Mouse (Mus musculus): ENCODE data around the gene Ndc80.
"Not testable (repeated sequence)": the region's sequence is repeated elsewhere in the genome, so short reads cannot be mapped to it uniquely, and the experiment has no call there.

Gene Ndc80

DNA sequence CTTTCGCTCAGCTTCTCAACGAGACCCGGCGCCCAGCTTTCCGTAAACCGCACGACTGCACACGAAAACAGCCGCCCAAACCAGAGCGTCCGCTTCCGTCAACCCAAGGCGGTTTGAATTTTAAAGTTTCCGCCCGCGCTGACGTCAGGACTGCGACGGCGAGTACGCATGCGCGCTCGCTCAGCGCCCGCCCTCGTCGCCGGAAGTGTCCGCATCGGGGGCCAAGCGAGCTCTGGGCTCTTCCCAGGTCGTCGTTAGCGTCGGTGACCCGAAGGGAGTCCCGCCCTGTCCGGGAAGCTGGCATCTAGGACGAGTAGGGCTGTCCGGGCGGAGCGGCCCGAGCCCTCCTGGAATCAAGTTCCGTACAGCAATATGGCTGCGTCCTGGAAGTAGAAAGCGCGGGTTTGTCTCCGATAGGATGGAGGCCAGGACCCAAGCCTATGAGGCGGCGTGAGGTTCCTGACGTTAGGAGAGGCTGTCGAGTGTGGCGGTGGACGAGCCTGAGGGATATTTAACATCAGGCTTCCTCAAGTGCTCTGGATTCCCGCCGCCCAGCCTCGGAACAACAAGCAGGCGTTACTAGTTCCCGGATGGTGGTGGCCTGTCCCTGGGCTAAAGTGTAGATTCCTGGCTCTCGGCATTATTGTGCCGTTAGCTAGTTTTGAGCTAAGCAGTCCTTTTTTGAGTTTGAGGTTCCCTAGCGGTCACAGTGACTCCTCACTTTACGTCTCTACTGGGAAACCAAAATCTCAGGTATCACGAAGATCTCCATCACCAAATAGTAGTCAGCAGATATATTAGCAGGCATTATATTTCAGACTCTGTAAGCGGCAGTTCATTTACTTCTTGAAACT is at the start of gene Ndc80:
Gene Ndc80 (minus strand): TSS at position 147 of the 854 bp plus-strand sequence.
- DNase-seq (ENCODE audit: low read depth, low spot score): peak; percentile 96

DNA sequence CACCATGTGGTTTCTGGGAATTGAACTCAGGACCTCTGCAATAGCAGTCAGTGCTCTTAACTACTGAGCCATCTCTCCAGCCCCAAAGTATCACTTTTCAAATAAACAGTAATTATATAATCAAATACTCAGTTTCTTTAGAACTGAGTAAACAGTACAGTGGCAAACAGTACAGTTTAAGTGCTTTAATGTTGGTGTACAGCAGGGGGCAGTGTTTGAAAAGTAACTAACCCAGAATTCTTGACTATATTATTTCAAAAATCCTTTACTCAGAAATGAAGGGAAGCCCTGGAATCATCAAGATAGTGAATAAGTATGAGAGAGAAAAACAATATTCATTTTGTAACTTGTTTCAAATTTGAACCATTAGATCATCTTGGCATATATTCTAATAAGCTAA is 35.0 kb upstream of the Ndc80 start:
- peak; percentile 30 for DNase-seq (ENCODE audit: low read depth, low spot score)

DNA sequence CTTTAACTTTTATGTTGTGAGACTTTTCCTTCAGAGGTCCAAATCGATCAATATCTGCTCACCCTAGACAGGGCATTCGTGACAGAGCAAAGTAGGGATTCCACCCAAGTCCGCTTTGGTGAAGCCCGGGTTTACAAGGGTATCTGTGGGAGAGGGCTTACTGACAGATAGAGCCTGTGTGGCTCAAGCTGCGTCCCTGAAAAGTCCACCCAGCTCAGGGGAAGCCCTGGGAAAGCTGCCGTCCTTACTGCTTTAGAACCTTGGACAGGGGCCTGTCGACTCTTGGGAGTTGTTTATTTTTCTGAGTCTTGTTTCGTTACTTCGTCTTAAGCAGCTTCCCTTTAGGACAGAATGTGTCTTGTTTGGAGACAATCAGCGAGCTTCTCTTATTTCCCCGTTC is 26.2 kb upstream of the Ndc80 start:
- DNase-seq (ENCODE audit: low read depth, low spot score): peak; percentile 8

DNA sequence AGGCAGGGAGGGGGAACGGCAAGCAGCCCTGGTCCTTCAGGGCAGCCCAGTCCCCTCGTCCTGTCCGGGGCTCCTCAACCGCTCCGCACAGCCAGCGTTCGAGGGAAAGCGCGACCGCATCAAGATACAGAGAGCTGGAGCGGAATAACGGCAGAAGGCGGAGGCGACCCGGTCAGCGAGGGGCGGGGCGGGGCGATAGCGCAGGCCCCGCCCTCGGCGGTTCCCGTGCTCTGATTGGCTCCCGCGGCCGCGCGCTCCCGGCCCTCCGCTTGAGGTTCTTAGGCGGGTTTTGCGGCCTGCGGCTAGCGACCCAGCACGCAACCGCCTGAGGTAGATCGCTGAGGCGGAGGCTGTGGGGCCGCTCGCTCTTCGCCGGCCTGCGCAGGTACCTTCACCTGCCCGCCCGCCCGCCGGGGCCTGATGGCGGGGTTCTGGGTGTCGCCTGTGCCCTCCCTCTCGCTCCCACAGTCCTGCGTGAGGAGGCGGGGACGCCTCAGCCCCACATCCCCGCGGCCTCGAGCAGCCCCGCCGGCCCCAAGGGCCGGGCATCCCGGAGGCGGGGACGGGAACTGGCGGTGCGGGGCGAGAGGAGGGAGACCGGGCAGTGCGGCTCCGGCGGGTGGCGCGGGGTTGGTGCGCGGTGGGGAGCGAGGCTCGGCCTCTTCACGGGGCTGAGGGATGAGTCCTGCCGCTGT is 25.2 kb upstream of the Ndc80 start, which contains the start of gene Spdya:
Gene Spdya (plus strand): TSS at position 305 of the 695 bp plus-strand sequence.
- DNase-seq (ENCODE audit: low read depth, low spot score): peak; percentile 85

DNA sequence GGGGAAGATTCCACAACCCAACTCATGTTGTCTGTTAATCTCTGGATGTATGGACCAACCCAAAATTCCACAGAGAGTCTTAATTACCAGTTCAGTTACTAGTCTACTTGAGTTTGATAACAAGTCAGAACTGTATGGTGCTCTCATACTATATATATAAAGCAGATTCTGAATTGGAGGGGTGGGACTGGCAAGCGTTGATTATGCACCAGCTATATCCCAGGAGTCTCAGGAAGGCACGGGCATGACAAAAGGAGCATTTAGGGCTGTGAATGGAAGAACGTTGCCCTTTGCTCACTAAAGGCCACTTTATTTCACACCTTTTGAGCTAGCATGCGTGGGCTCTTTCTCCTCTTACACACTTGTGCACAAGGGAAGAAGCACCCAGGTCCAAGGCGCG is 24.7 kb upstream of the Ndc80 start:
- no peak for DNase-seq (ENCODE audit: low read depth, low spot score)

DNA sequence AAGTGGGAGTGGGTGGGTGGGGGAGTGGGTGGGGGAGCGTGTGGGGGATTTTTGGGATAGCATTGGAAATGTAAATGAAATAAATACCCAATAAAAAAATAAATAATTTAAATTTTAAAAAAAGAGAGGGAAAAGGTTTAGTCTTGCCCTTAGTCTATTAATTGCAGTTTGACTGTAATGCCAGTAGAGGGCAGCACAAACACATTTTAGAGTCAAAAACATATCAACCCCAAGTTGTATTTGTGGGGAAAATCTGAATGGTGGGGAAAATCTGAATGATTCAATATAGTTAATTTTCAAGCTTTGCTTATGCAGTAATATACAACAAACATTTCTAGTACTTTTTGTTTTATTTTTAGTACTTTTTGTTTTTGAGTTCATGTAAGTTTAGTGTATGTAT is 21.9 kb upstream of the Ndc80 start:
- DNase-seq (ENCODE audit: low read depth, low spot score): peak; percentile 13

DNA sequence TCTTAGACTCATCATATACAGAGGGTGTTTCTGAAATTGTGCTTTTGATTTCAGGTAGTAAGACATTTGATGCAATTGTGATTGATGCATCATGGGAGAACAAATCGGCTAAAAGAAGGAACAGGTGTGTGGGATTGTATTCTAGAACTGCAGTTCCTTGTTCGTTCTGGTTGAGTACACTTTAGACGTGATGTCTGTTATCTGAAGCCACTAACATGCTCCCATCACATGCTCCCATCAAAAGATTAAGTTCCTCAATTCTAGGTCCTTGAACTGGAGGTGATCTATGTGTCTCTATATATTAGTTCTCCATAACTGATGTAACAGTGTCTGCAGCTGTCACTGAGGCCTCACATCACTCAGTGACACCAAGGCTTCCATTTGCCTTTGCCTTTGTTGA is 10.5 kb upstream of the Ndc80 start:
- DNase-seq (ENCODE audit: low read depth, low spot score): no peak

DNA sequence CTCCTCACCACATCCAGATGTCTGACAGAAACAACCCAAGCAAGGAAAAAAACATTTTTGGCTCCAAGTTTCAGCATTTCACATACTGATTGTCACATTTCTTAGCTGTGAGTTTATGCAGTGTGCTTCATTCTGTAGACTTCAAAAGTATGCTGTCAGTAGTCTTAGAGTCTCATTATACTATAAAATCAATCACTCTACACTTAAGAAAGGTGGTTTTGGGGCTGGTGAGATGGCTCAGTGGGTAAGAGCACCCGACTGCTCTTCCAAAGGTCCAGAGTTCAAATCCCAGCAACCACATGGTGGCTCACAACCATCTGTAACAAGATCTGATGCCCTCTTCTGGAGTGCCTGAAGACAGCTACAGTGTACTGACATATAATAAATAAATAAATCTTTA is 8.9 kb upstream of the Ndc80 start:
- DNase-seq (ENCODE audit: low read depth, low spot score): not testable (repeated sequence)

DNA sequence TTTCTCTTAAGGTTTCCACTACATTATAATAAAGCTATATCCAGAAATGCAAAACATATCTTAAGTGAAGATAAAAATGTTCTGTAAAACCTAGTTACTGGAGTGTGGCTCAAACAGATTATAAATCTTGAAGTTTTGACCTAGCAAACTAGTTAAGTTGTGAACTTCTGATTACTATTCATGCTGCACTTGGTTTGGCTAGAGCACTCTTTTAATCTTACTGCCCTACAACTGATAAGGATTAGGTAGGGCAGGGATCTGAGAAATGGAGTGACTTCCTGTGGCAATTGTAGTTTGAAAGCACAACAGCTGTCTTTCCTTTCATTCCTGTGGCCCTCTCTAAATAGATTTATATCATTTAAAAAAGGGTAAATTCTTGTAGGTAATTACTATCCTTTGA is 1.4 kb upstream of the Ndc80 start:
- no peak for DNase-seq (ENCODE audit: low read depth, low spot score)

DNA sequence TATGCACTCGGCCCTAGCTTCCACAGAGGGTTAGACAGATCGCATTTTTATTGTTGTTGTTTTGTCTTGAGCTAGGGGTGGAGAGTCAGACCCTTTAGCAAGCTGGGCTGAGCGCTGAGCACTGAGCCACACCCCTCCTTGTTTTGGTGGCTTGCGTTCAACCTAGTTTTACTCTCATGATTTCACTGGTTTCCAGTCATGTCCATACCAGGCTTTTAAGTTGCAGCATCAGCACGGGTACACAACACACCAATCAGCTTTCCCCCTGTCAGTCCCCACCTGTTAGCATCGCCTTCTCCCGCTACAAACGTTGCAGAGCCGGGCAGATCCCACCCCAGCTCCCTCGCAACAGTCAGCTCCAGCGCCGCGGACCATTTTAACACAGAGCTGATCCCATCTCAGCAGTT is 352 bp downstream of the Ndc80 start:
- no peak for DNase-seq (ENCODE audit: low read depth, low spot score)

DNA sequence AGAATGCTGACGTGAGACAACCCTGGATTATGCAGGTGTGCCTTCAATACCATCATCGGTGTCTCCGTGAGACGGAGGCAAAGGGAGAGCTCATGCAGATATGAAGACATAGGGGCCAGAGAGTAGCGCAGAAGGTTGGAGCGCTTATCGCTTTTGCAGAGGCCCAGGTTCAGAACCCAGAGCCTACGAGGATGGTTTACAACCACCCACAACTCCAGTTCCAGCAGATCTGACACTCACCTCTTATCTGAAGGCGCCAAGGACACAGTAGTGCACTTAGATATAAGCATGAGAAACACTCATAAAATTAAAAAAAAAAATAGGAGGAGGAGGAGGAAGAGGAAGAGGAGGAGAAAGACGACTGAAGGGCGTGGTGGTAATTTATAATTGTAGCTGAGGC is 16.4 kb downstream of the Ndc80 start:
- DNase-seq (ENCODE audit: low read depth, low spot score): no peak

DNA sequence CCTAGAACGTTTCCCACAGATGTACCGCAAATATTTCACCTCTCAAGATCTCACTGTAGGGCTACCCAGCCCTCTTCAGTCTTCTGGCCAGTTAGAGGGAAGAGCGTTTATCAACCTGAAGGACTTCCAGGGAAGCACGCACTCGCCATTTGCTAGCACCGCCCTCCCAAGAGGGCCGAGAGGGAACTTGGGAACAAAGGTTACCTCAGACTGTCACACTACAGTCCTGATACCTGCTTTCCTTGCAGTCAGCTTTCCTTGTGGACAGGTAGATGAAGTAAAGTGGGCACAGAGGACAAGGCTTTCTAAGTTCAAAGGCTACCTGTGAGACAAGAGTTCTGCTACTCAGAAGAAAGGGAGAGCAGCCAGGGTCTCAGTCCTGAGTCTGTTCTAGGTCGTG is 19.8 kb downstream of the Ndc80 start:
- no peak for DNase-seq (ENCODE audit: low read depth, low spot score)

DNA sequence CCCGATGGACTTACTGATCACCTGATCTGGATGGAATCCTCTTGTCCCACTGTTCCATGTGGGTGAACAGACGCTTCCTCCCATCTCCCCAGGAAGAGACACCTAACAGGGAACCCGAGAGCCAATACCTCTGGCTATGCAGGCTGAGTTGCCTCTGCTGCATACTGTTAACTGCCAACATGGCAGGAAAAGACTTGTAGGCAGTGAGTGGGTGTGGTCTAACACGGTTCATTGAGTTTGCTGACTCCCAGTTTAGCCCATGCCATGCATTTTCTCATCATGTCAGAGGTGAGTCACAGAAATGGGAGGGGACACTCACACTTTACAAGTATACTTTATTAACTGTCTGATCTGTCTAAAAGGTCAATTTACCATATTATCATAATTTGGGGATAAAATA is 30.9 kb downstream of the Ndc80 start:
- no peak for DNase-seq (ENCODE audit: low read depth, low spot score)

DNA sequence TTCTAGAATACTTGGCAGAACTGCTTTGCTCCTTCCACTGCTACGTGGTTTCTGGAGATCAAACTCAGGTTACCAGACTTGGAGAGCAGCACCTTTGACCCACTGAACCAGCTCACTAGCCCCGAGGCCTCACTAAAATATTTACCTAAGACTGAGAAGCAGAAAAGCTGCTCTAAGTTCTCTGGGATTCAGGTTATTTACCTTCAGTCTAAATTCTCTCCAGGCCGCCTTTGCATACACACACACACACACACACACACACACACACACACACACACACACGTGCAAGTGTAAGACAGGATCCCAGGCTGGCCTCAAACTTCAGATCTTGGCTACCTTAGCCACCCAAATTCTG is 35.3 kb downstream of the Ndc80 start:
- no peak for DNase-seq (ENCODE audit: low read depth, low spot score)

DNA sequence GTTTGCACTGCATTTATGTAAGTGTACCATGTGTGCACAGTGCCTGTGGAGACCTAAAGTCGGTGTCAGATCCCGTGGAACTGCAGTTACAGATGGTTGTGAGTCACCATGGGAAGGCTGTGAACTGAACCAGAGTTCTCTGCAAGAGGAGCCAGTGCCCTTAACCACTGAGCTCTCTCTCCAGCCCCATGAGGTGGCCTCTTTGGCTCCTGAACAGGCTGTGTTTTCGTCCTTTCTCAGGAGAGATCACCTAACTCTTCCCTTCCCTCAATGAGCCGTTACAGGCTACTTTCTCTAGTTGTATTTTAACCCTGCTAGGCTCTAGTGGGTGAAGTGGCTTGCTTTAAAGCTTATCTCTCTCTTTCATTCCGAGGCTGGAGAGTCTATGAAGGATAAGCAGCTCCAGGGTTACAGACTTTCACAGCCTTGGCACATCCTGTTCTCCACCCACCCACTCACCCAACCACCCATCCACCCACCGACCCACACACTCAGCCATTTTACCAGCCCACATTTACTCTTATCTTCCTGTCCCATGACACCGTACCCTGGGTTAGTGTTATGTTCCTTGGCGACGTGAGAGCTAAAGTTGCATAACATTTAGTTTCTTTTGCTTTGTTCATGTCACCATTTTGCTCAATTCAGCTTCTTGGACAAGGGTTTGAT is 35.9 kb downstream of the Ndc80 start:
- no peak for DNase-seq (ENCODE audit: low read depth, low spot score)

DNA sequence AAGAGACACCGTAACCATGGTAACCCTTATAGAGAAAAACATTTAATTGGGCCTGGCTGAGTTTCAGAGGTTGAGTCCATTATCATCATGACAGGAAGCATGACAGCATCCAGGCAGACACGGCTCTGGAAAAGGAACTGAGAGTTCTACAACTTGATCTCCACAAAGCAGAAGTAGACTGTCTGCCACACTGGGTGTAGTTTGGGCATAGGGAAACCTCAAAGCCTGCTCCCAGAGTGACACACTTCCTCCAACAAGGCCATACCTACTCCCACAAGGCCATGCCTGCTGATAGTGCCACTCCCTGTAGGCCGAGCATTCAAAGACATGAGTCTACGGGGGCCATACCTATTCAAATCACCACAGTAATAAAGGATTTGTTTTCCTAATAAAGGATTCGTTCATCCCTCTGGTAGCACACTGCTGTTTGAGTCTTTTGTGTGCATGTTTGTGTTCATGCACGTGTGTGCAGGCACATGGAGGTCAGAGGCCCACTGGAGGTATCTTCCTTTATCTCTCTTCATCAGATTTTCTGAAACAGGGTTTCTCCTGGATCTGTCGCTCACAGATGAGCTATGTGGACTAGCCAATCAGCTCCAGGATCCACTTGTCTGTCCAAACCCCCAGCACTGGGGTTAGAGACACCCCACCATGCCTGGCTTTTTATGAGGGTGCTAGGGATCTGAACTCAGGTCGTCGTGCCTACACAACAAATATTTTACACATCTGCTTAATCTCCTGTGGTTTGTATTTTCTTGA is 36.8 kb downstream of the Ndc80 start:
- no peak for DNase-seq (ENCODE audit: low read depth, low spot score)

DNA sequence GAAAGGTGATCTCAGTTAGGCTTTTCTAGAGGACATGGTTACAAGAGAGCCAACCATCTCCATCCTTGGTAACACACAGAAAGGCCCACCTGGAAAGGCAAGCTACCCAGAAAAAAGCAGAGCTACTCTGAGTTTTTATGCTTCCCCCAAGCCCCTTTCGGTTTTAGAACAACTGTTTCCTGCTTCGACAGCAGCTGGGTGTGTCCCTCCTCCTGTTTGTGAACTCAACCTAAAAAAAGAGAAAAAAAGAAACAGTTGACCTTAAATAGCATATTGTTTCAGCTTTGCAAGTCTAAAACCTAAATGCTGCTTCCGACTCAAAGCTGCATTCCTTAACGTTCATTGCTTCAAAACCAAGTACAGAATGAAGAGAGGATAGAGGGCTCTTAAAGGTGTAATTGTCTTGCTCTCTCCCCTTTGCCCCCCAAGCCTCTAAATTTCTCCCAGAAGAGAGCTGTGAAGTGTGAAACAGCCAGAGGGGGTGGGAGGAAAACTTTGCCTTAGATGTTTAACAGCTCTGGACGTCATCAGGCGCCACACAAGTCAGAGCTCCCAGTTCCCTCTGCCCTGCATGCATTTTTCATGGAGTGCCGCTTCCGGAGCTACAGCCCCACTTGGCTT is 40.3 kb downstream of the Ndc80 start:
- DNase-seq (ENCODE audit: low read depth, low spot score): peak; percentile 39

DNA sequence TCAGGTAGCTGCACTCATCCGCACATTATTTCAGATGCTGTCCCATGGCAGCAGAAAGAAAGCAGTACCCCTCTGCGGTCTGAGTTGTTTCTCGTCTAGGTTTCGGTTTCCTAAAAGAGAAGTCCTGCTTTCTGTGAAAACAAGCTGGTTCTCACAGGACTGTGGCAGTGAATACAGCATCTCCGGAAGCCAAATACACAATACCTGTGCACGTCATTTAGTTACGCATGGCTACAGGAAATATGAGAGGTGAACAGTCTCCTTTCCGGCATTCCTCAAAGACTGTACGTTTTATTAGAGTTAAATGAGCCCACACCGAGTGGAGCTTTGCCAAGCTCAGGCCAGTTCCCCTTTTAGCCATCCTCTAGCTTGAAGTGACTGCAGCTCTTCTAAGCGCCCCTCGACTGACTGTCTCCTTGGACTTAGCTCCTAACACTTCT is 40.8 kb downstream of the Ndc80 start:
- DNase-seq (ENCODE audit: low read depth, low spot score): no peak

DNA sequence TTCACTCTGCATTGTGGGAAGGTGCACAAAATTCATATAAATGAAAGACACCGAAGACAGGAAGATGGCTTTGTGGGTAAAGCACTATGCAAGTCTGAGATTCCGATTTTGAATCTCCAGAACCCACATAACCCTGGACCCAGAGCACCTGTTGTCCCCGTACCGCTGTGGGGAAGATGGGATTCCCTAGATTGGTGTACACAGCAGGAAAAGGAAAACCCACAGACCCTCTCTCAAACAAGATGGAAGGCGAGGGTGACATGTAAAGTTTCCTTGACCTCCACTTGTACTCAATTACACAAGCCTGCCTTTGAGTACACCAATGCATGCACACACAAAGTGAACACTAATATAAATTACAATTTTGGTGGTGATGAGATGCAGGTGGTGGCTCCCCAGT is 41.9 kb downstream of the Ndc80 start:
- no peak for DNase-seq (ENCODE audit: low read depth, low spot score)

DNA sequence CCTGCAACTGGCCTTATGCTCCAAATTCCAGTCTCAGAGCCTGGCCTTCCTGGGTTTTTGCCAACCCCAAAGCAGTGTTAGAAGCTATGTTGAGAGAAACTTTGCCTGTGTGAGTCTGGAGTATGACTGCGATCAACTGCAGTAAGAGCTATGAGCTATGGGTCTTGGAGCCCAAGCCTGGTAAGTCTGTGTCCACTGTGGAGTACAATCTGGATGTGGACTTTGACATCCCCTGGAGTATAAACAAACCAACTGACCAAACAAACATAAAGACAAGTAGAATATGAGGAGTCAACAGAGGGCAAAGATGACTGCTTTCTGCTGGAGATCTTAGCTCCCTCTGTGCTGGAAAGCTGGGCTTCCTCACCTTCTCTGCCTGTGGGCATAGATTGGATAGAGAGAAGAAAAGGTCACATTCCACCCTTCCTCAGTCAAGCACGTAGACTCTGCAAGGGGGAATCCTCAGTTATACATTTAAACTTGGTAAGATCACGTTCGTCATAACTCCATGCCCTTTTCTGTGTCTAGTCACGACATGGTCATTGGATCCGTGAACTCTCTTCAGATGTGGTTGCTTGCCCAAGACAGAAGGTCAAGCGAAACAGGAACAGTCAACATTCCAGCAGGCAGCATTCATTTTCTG is 43.1 kb downstream of the Ndc80 start:
- no peak for DNase-seq (ENCODE audit: low read depth, low spot score)

DNA sequence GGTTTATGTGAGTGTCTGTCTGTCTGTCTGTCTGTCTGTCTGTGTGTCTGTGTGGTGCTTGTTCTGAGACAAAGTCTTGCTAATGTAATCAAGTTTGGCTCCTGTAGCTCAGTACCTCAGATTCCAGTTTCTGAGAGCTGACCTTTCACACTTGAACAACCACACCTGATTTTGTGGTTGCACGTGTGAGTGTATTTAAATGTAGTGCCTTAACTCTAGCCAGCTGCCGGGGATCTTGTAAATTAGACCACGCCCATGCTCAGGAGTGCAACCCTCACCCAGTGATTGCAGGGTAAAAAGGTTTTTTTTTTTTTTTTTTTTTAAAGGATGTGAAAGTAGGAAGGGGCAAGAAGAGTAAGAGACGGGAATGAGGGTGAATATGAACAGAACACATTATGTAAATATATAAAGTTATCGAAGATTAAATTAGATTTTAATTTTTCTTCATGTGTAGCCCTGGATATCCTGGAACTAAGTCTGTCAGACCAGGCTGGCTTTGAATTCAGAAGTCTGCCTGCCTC is 47.2 kb downstream of the Ndc80 start:
- no peak for DNase-seq (ENCODE audit: low read depth, low spot score)
